Mouse (Mus musculus) lung, embryonic 14.5 days (tissue): Measurements from ENCODE around the gene Gna14. TPM values are rescaled to one million over a fixed set of nuclear protein-coding genes. Genes with fewer than 3 reads are reported as not detected.
A peak's percentile ranks its signal among the peaks of the same experiment; 100 is the strongest.

ENCODE experiments used
- ATAC-seq: fragments of 200-750 bp; cut with Nextera tagmentation; 2 replicates; pipeline ENCODE4 v1.8.0; 2017; ENCODE audit warnings: mild to moderate bottlenecking, moderate TSS enrichment, moderate library complexity; ENCODE audit not compliant: insufficient read depth
- DNase-seq: peaks from one replicate; pipeline ENCODE4 v3.0.0-alpha.2; 2015
- H3K27ac ChIP-seq: fragments of 300-500 bp; sonication (generic); 2 replicates; pipeline ENCODE4 v1.5.1; 2014; ENCODE audit warnings: low read depth, mild to moderate bottlenecking, moderate library complexity
- H3K27me3 ChIP-seq: fragments of 300-500 bp; sonication (generic); 2 replicates; pipeline ENCODE4 v1.6.1; 2014; ENCODE audit warnings: low read length, control low read depth; ENCODE audit not compliant: insufficient read depth
- H3K36me3 ChIP-seq: fragments of 300-500 bp; sonication (generic); 2 replicates; pipeline ENCODE4 v1.6.1; 2014; ENCODE audit warnings: control low read depth; ENCODE audit not compliant: insufficient read depth
- H3K4me1 ChIP-seq: fragments of 300-500 bp; sonication (generic); 2 replicates; pipeline ENCODE4 v1.6.1; 2014; ENCODE audit warnings: antibody characterized with exemption, control low read depth; ENCODE audit not compliant: insufficient read depth
- H3K4me2 ChIP-seq: fragments of 300-500 bp; sonication (generic); 2 replicates; pipeline ENCODE4 v1.6.1; 2014; ENCODE audit warnings: mild to moderate bottlenecking
- H3K4me3 ChIP-seq: fragments of 300-500 bp; sonication (generic); 2 replicates; pipeline ENCODE4 v1.5.1; 2014; ENCODE audit warnings: low read depth, low read length
- H3K9ac ChIP-seq: fragments of 300-500 bp; sonication (generic); 2 replicates; pipeline ENCODE4 v1.6.1; 2014
- H3K9me3 ChIP-seq: fragments of 300-500 bp; sonication (generic); 2 replicates; pipeline ENCODE4 v1.6.1; 2016; ENCODE audit warnings: low read depth, low read length, control low read depth
- CTCF ChIP-seq: IDR thresholded peaks from 2 replicates; pipeline ENCODE4 v1.5.1; 2016; ENCODE audit warnings: antibody characterized with exemption, low read depth
- WGBS: fragments of 180-500 bp; shearing (Covaris S2); extraction: QIAGEN DNeasy Blood & Tissue Kit; methylation state at CpG from one replicate; pipeline ENCODE4 v1.1.7; 2014; 5-methylcytosine and 5-hydroxymethylcytosine counted together
- polyA plus RNA-seq: library from polyadenylated mRNA; unstranded; fragments of >200 nt; fragmentation: Nextera tagmentation; extraction: Ambion mirVana; gene quantifications from 2 replicates; pipeline ENCODE4 v1.2.1, GENCODE M21; 2014

Gene Gna14
- polyA plus RNA-seq, 1 experiment from 2014 or later = 13.4 TPM

GRCm38 (mm10) chr19:16602026-16602425 lies 166.5 kb downstream of the Gna14 start:
- Histone ChIP-seq H3K36me3 (no peaks in the 10 kb centered on the region), H3K4me2 (no peak overlapping the region), H3K9me3 (no peaks in the 10 kb centered on the region), H3K4me3 (no peak overlapping the region), H3K9ac (no peak overlapping the region), H3K27ac (no peak overlapping the region), H3K4me1 (0 out of 2 replicates have a peak, but pooled peaks cover 6% of the 10 kb centered on the region), H3K27me3 (no peaks in the 10 kb centered on the region)
- 75% methylated on average over 8 of the region's 8 CpGs for WGBS
- TF ChIP-seq CTCF = no peak
- ATAC-seq (no peak), DNase-seq (no peak)

- no peaks in the 10 kb centered on the region for H3K9me3 ChIP-seq
- no peaks in the 10 kb centered on the region for H3K4me1 ChIP-seq
- no peak for ATAC-seq
- no peak overlapping the region for H3K9ac ChIP-seq
- no peak for DNase-seq
- no peak for TF ChIP-seq CTCF
- H3K27me3 ChIP-seq = no peaks in the 10 kb centered on the region
- no peak overlapping the region for H3K4me3 ChIP-seq
- H3K36me3 ChIP-seq = 0 out of 2 replicates have a peak, but pooled peaks cover 5% of the 10 kb centered on the region
- no peak overlapping the region for H3K27ac ChIP-seq
- 78% methylated on average over 6 of the region's 6 CpGs for WGBS
- H3K4me2 ChIP-seq = no peak overlapping the region
Observed at GRCm38 (mm10) chr19:16607634-16608033, 172.1 kb downstream of the Gna14 start.

- no peak for DNase-seq
- no peak for TF ChIP-seq CTCF
- Histone ChIP-seq H3K9me3 (no peaks in the 10 kb centered on the region), H3K36me3 (no peaks in the 10 kb centered on the region), H3K4me2 (no peak overlapping the region), H3K27me3 (no peaks in the 10 kb centered on the region), H3K4me3 (no peak overlapping the region), H3K27ac (no peak overlapping the region), H3K9ac (no peak overlapping the region), H3K4me1 (no peaks in the 10 kb centered on the region)
- ATAC-seq = no peak
- 76% methylated on average over 4 of the region's 4 CpGs for WGBS
Observed at GRCm38 (mm10) chr19:16623154-16623553, 187.6 kb downstream of the Gna14 start.

- H3K9ac ChIP-seq = no peak overlapping the region
- H3K4me3 ChIP-seq = no peak overlapping the region
- ATAC-seq (no peak), DNase-seq (no peak)
- H3K4me1 ChIP-seq = no peaks in the 10 kb centered on the region
- H3K27me3 ChIP-seq = no peaks in the 10 kb centered on the region
- TF ChIP-seq CTCF = no peak
- no peaks in the 10 kb centered on the region for H3K9me3 ChIP-seq
- no peak overlapping the region for H3K27ac ChIP-seq
- H3K4me2 ChIP-seq = no peak overlapping the region
- no peaks in the 10 kb centered on the region for H3K36me3 ChIP-seq
Observed at GRCm38 (mm10) chr19:16624994-16625393, 189.4 kb downstream of the Gna14 start.

GRCm38 (mm10) chr19:16625610-16626395 lies 190.2 kb downstream of the Gna14 start:
- peak; percentile 54; the same call in 1 of the 2 replicates for ATAC-seq
- Histone ChIP-seq H3K4me1 (no peaks in the 10 kb centered on the region), H3K4me2 (no peak overlapping the region), H3K9ac (no peak overlapping the region), H3K36me3 (no peaks in the 10 kb centered on the region), H3K4me3 (no peak overlapping the region), H3K27ac (no peak overlapping the region), H3K27me3 (no peaks in the 10 kb centered on the region), H3K9me3 (no peaks in the 10 kb centered on the region)
- TF ChIP-seq CTCF = no peak
- WGBS = 20% methylated on average over 14 of the region's 14 CpGs
- peak; percentile 24 for DNase-seq
